Mouse (Mus musculus) MEL (cell line): ENCODE data around the gene Mkrn1. TPM values are rescaled to one million over a fixed set of nuclear protein-coding genes. Genes with fewer than 3 reads are reported as not detected.

ENCODE experiments used
- DNase-seq: peaks from one replicate; pipeline ENCODE4 v3.0.0; 2011; ENCODE audit warnings: low read depth, low spot score
- H3K27ac ChIP-seq: 2 replicates; pipeline ENCODE4 v1.5.1; 2012; ENCODE audit warnings: low read depth, mild to moderate bottlenecking, control low read depth, low read length, moderate library complexity; ENCODE audit not compliant: control insufficient read depth
- H3K27me3 ChIP-seq, 2 experiments: fragments of 150-350 bp in 1 of 2; sonication (generic) in 1 of 2; 2 replicates each; pipeline ENCODE4 v1.6.1; 2012; ENCODE audit warnings: low read length in 2 of 2, mild to moderate bottlenecking in 2 of 2, improper control_type of control experiment in 1 of 2, moderate library complexity in 1 of 2; ENCODE audit not compliant: insufficient read depth in 2 of 2, control insufficient read depth in 1 of 2
- H3K36me3 ChIP-seq, 2 experiments: 2 replicates each; pipeline ENCODE4 v1.6.1; 2012 to 2014; ENCODE audit warnings: low read length in 2 of 2, improper control_type of control experiment in 1 of 2, inconsistent platforms in 1 of 2, mild to moderate bottlenecking in 1 of 2; ENCODE audit not compliant: insufficient read depth in 2 of 2, control insufficient read depth in 1 of 2
- H3K4me1 ChIP-seq, 2 experiments: fragments of 150-350 bp in 1 of 2; sonication (generic) in 1 of 2; 2 replicates each; pipeline ENCODE4 v1.6.1; 2012; ENCODE audit warnings: low read length in 2 of 2, improper control_type of control experiment in 1 of 2, mild to moderate bottlenecking in 1 of 2; ENCODE audit not compliant: insufficient read depth in 2 of 2, control insufficient read depth in 1 of 2
- H3K4me3 ChIP-seq, 2 experiments: fragments of 150-350 bp in 1 of 2; sonication (generic) in 1 of 2; 2 replicates each; pipeline ENCODE4 v1.5.1; 2012; ENCODE audit warnings: low read depth in 2 of 2, low read length in 2 of 2, mild to moderate bottlenecking in 2 of 2, moderate library complexity in 2 of 2, control low read depth in 1 of 2, improper control_type of control experiment in 1 of 2; ENCODE audit not compliant: control insufficient read depth in 1 of 2, insufficient read depth in 1 of 2
- H3K79me2 ChIP-seq: 2 replicates; pipeline ENCODE4 v1.6.1; 2012; ENCODE audit warnings: mild to moderate bottlenecking, low read length, moderate library complexity; ENCODE audit not compliant: control insufficient read depth, poor library complexity, insufficient read depth
- H3K9ac ChIP-seq: 2 replicates; pipeline ENCODE4 v1.6.1; 2012; ENCODE audit warnings: low read depth, mild to moderate bottlenecking, control low read depth, low read length, moderate library complexity; ENCODE audit not compliant: control insufficient read depth, poor library complexity, severe bottlenecking
- H3K9me3 ChIP-seq: fragments of 150-350 bp; sonication (generic); replicated peaks from 2 replicates; pipeline ENCODE4 v1.6.1; 2012; ENCODE audit warnings: mild to moderate bottlenecking, low read length, improper control_type of control experiment, moderate library complexity; ENCODE audit not compliant: insufficient read depth
- BHLHE40 ChIP-seq: IDR thresholded peaks from 2 replicates; pipeline ENCODE4 v1.6.1; 2012; ENCODE audit warnings: low read depth, mild to moderate bottlenecking, inconsistent platforms, low read length, improper control_type of control experiment, borderline replicate concordance
- CHD1 ChIP-seq: IDR thresholded peaks from 2 replicates; pipeline ENCODE4 v1.6.1; 2012; ENCODE audit warnings: low read depth, mild to moderate bottlenecking, inconsistent platforms, low read length, improper control_type of control experiment
- CHD2 ChIP-seq: IDR thresholded peaks from 2 replicates; pipeline ENCODE4 v1.6.1; 2011; ENCODE audit warnings: low read length, improper control_type of control experiment
- E2F4 ChIP-seq: IDR thresholded peaks from 2 replicates; pipeline ENCODE4 v1.6.1; 2011; ENCODE audit warnings: low read depth, low read length, improper control_type of control experiment, borderline replicate concordance
- ETS1 ChIP-seq: IDR thresholded peaks from 2 replicates; pipeline ENCODE4 v1.6.1; 2012; ENCODE audit warnings: low read depth, mild to moderate bottlenecking, inconsistent platforms, low read length, improper control_type of control experiment, moderate library complexity
- GATA1 ChIP-seq: IDR thresholded peaks from 2 replicates; pipeline ENCODE4 v1.6.1; 2011; ENCODE audit warnings: low read depth, low read length, improper control_type of control experiment
- HCFC1 ChIP-seq: IDR thresholded peaks from 2 replicates; pipeline ENCODE4 v1.6.1; 2012; ENCODE audit warnings: low read depth, mild to moderate bottlenecking, inconsistent platforms, low read length, improper control_type of control experiment, moderate library complexity
- JUND ChIP-seq: IDR thresholded peaks from 2 replicates; pipeline ENCODE4 v1.6.1; 2011; ENCODE audit warnings: low read depth, mild to moderate bottlenecking, improper control_type of control experiment, low read length
- KAT2A ChIP-seq: conservative IDR thresholded peaks from 2 replicates; pipeline ENCODE4 v1.6.1; 2012; ENCODE audit warnings: low read depth, low read length, improper control_type of control experiment, inconsistent platforms
- MAFK ChIP-seq: IDR thresholded peaks from 2 replicates; pipeline ENCODE4 v1.6.1; 2011; ENCODE audit warnings: low read depth, mild to moderate bottlenecking, low read length, improper control_type of control experiment, borderline replicate concordance
- MAX ChIP-seq: IDR thresholded peaks from 2 replicates; pipeline ENCODE4 v1.6.1; 2011; ENCODE audit warnings: low read length, improper control_type of control experiment
- MAZ ChIP-seq: IDR thresholded peaks from 2 replicates; pipeline ENCODE4 v1.6.1; 2012; ENCODE audit warnings: low read depth, mild to moderate bottlenecking, inconsistent platforms, low read length, improper control_type of control experiment
- MXI1 ChIP-seq: IDR thresholded peaks from 2 replicates; pipeline ENCODE4 v1.6.1; 2011; ENCODE audit warnings: mild to moderate bottlenecking, low read depth, low read length, improper control_type of control experiment
- MYB ChIP-seq: IDR thresholded peaks from 2 replicates; pipeline ENCODE4 v1.6.1; 2011; ENCODE audit warnings: mild to moderate bottlenecking, low read depth, low read length, improper control_type of control experiment
- NELFE ChIP-seq: IDR thresholded peaks from 2 replicates; pipeline ENCODE4 v1.6.1; 2011; ENCODE audit warnings: low read depth, low read length, improper control_type of control experiment
- POLR2A ChIP-seq, 2 experiments: IDR thresholded peaks; 2 replicates each; pipeline ENCODE4 v1.6.1; 2011 to 2012; ENCODE audit warnings: low read length in 2 of 2, mild to moderate bottlenecking in 2 of 2, control low read depth in 1 of 2, improper control_type of control experiment in 1 of 2, low read depth in 1 of 2, moderate library complexity in 1 of 2; ENCODE audit not compliant: control insufficient read depth in 1 of 2, insufficient read depth in 1 of 2, poor library complexity in 1 of 2
- POLR2AphosphoS2 ChIP-seq: IDR thresholded peaks from 2 replicates; pipeline ENCODE4 v1.6.1; 2011; ENCODE audit warnings: low read length, improper control_type of control experiment
- RAD21 ChIP-seq: IDR thresholded peaks from 2 replicates; pipeline ENCODE4 v1.6.1; 2011; ENCODE audit warnings: mild to moderate bottlenecking, low read depth, low read length, improper control_type of control experiment
- RCOR1 ChIP-seq: IDR thresholded peaks from 2 replicates; pipeline ENCODE4 v1.6.1; 2012; ENCODE audit warnings: low read depth, mild to moderate bottlenecking, inconsistent platforms, low read length, improper control_type of control experiment
- UBTF ChIP-seq: IDR thresholded peaks from 2 replicates; pipeline ENCODE4 v1.6.1; 2012; ENCODE audit warnings: low read depth, mild to moderate bottlenecking, inconsistent platforms, low read length, improper control_type of control experiment, moderate library complexity, borderline replicate concordance; ENCODE audit not compliant: insufficient read depth
- USF1 ChIP-seq: IDR thresholded peaks from 2 replicates; pipeline ENCODE4 v1.6.1; 2014; ENCODE audit warnings: low read depth, mild to moderate bottlenecking, inconsistent platforms, low read length, improper control_type of control experiment, moderate library complexity
- USF2 ChIP-seq, 2 experiments: IDR thresholded peaks; 2 replicates each; pipeline ENCODE4 v1.6.1; 2011 to 2012; ENCODE audit warnings: improper control_type of control experiment in 2 of 2, low read length in 2 of 2, borderline replicate concordance in 1 of 2, inconsistent platforms in 1 of 2, low read depth in 1 of 2, mild to moderate bottlenecking in 1 of 2; ENCODE audit not compliant: insufficient read depth in 1 of 2
- ZC3H11A ChIP-seq: IDR thresholded peaks from 2 replicates; pipeline ENCODE4 v1.6.1; 2012; ENCODE audit warnings: low read depth, mild to moderate bottlenecking, inconsistent platforms, low read length, improper control_type of control experiment
- ZNF384 ChIP-seq: IDR thresholded peaks from 2 replicates; pipeline ENCODE4 v1.6.1; 2012; ENCODE audit warnings: low read depth, mild to moderate bottlenecking, inconsistent platforms, low read length, improper control_type of control experiment
- polyA plus RNA-seq, 2 experiments: library from polyadenylated mRNA; stranded (reverse) in 1 of 2; unstranded in 1 of 2; fragments of >175 nt in 1 of 2; fragments of >200 nt in 1 of 2; gene quantifications; 2 replicates each; pipeline versions ENCODE4 v1.2.1 to v1.2.4; 2012; ENCODE audit warnings: low replicate concordance in 2 of 2, low read depth in 1 of 2; ENCODE audit not compliant: insufficient read length in 2 of 2, insufficient read depth in 1 of 2, missing spikeins in 1 of 2
- total RNA-seq: library from RNA; depleted of rRNA; stranded (reverse); fragments of 300-350 nt; gene quantifications from 2 replicates; pipeline ENCODE4 v1.2.3, GENCODE M21; 2012

The Mkrn1 gene
- total and polyA plus RNA-seq, 3 experiments = 57.4 to 58.1 TPM; not detected in 1

GRCm38 (mm10) chr6:39389988-39390387, 30.3 kb downstream of the Mkrn1 start:
- Histone ChIP-seq H3K36me3 (no peaks in the 10 kb centered on the region), H3K27me3 (no peaks in the 10 kb centered on the region), H3K9ac (no peak overlapping the region)
- TF ChIP-seq ZNF384 (no peak), E2F4 (no peak), MAX (no peak), NELFE (no peak), RCOR1 (no peak), ZC3H11A (no peak), USF2 (IDR thresholded peaks at IDR 0.05; ENCODE audit: borderline replicate concordance in 1 of 2, insufficient read depth in 1 of 2, low read depth in 1 of 2, low read length in 2 of 2) (no peak), POLR2A (IDR thresholded peaks at IDR 0.05; ENCODE audit: control insufficient read depth in 1 of 2, insufficient read depth in 1 of 2, low read depth in 1 of 2, low read length in 2 of 2, poor library complexity in 1 of 2) (no peak), CHD2 (no peak), MXI1 (no peak), MAZ (no peak), POLR2AphosphoS2 (no peak), USF1 (no peak), JUND (no peak), BHLHE40 (no peak), RAD21 (no peak), KAT2A (no peak), MAFK (no peak), MYB (no peak)
- TF ChIP-seq, all 39 proteins: peak for 0
- no peak for DNase-seq
- H3K4me3 ChIP-seq = no peak overlapping the region
- H3K4me1 ChIP-seq = no peaks in the 10 kb centered on the region; a peak in 1 of 4 replicates
- no peak overlapping the region for H3K27ac ChIP-seq
- H3K9me3 ChIP-seq = no peaks in the 10 kb centered on the region
- no peaks in the 10 kb centered on the region for H3K79me2 ChIP-seq

GRCm38 (mm10) chr6:39381125-39381880, 39.0 kb downstream of the Mkrn1 start, which contains the start of gene Rab19:
Gene Rab19, plus strand, starts transcription at chr6:39381175.
- no peak for DNase-seq
- peaks cover 0 to 14% of the 10 kb centered on the region in 2 experiments; a peak in 2 of 4 replicates for H3K36me3 ChIP-seq
- no peak within 1 kb of the TSS for H3K9ac ChIP-seq
- no peaks in the 10 kb centered on the region for H3K9me3 ChIP-seq
- H3K4me3 ChIP-seq = no peak within 1 kb of the TSS
- peaks cover 5 to 20% of the 10 kb centered on the region in 2 experiments for H3K4me1 ChIP-seq
- no peaks in the 10 kb centered on the region for H3K27me3 ChIP-seq
- H3K27ac ChIP-seq = no peak within 1 kb of the TSS
- no peak for TF ChIP-seq ETS1
- no peak for TF ChIP-seq GATA1
- no peak for TF ChIP-seq CHD1
- TF ChIP-seq UBTF = no peak
- no peak for TF ChIP-seq JUND
- no peak for TF ChIP-seq HCFC1
- no peaks in the 10 kb centered on the region; the same call in 1 of the 2 replicates for H3K79me2 ChIP-seq
